Mouse (Mus musculus) brown adipose tissue, adult 24 weeks (tissue): ENCODE data around the gene Gnmt. TPM values are rescaled to one million over a fixed set of nuclear protein-coding genes. Genes with fewer than 3 reads are reported as not detected.
"Not testable (repeated sequence)": the region's sequence is repeated elsewhere in the genome, so short reads cannot be mapped to it uniquely, and the experiment has no call there.

Experiments used
- H3K27ac ChIP-seq: fragments of 200-500 bp; replicated peaks from 2 replicates; pipeline ENCODE4 v1.5.1; 2012; ENCODE audit warnings: low read depth, mild to moderate bottlenecking, low read length
- H3K4me1 ChIP-seq: fragments of 200-500 bp; 2 replicates; pipeline ENCODE4 v1.6.1; 2012; ENCODE audit warnings: low read length, mixed read lengths; ENCODE audit not compliant: control insufficient read depth, insufficient read depth, insufficient read length
- H3K4me3 ChIP-seq: fragments of 200-500 bp; 2 replicates; pipeline ENCODE4 v1.5.1; 2012; ENCODE audit warnings: low read depth, mild to moderate bottlenecking, low read length, moderate library complexity; ENCODE audit not compliant: insufficient read depth
- polyA plus RNA-seq: library from polyadenylated mRNA; stranded (reverse); fragments of >200 nt; gene quantifications from 2 replicates; pipeline ENCODE4 v1.2.4, GENCODE M21; 2012; ENCODE audit not compliant: missing spikeins, insufficient read depth, insufficient read length

Gene Gnmt
- 4.0 TPM in 1 of 2 replicates, not detected in the other for polyA plus RNA-seq

GRCm38 (mm10) chr17:46728904-46729318 is at the start of gene Gnmt:
TSS of gene Gnmt (minus strand) at chr17:46729168.
- no peak within 1 kb of the TSS for H3K4me3 ChIP-seq
- H3K4me1 ChIP-seq, result no peaks in the 10 kb centered on the region; the same call in 1 of the 2 replicates
- no peak within 1 kb of the TSS for H3K27ac ChIP-seq

GRCm38 (mm10) chr17:46776087-46776486 is 47.1 kb upstream of the Gnmt start:
- Histone ChIP-seq H3K4me1 (peaks cover 4% of the 10 kb centered on the region; the same call in 1 of the 2 replicates), H3K4me3 (no peak overlapping the region), H3K27ac (no peak overlapping the region)

- Histone ChIP-seq H3K4me3 (no peak overlapping the region), H3K4me1 (peaks cover 4% of the 10 kb centered on the region; the same call in 1 of the 2 replicates), H3K27ac (no peak overlapping the region)
Measured at GRCm38 (mm10) chr17:46775070-46775469, 46.1 kb upstream of the Gnmt start.

DNA sequence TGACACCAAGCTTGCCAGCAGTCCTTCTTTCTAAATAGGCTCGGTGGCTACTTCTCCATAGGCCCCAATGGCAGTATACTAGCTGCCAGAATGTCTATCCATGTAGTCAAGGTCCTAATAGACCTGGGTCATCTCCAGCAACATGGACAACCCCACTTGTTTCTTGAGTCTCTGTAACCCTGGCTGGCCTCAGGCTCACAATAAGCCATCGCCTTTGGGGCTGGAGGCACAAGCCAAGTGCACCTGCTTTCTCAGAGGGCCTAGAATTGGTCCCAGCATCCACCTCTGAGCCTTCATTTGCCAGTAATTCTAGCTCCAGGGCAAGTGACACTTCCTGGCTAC is 45.1 kb upstream of the Gnmt start:
- H3K4me3 ChIP-seq, result no peak overlapping the region
- H3K4me1 ChIP-seq, result peaks cover 4% of the 10 kb centered on the region; the same call in 1 of the 2 replicates
- H3K27ac ChIP-seq, result no peak overlapping the region

DNA sequence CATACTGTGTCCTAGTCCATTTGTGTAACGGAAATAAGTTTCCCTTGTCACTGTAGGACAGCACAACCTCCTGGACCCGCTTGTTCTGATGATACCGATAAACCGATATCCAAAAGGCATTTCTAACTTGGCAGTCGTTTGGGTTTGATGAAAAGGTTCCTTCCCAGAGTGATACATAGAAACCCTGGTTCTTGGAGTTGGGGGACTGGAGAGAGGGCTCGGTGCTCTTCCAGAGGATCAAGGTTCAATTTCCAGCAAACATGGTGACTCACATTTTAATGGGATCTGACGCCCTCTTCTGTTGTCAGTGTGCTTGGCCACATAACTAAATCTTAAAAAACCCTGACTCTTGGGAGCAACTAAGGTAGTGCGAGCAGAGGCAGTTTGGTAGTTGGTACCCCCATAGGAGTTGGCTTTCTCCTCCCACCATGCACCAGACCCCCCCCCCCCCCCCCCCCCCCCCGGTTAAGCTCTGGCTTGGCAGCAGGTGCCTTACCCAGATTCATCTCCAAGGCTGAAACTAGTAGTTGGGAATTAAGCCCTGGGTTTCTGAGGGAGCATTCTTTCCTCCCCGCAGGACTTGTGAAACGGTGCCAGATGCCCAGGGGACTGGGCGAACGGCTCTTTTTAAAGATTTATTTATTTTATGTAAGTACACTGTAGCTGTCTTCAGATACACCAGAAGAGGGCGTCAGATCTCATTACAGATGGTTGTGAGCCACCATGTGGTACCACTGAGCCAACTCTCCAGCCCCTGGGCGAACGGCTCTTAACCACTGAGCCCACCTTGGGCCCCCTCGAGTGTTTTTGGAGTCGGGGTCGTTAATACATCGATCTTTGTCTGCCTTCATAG is 44.5 kb upstream of the Gnmt start:
- peaks cover 4% of the 10 kb centered on the region; the same call in 1 of the 2 replicates for H3K4me1 ChIP-seq
- H3K27ac ChIP-seq, result peak overlapping the region; percentile 55
- H3K4me3 ChIP-seq, result peak overlapping the region; percentile 82

GRCm38 (mm10) chr17:46772404-46773277 is 43.7 kb upstream of the Gnmt start, which contains the start of gene 2310039H08Rik:
TSS of gene 2310039H08Rik (plus strand) at chr17:46772635.
- Histone ChIP-seq H3K27ac (peak within 1 kb of the TSS; percentile 66), H3K4me3 (peak within 1 kb of the TSS; percentile 82), H3K4me1 (peaks cover 4% of the 10 kb centered on the region; the same call in 1 of the 2 replicates)

- peak overlapping the region; percentile 66 for H3K27ac ChIP-seq
- peak overlapping the region; percentile 68 for H3K4me3 ChIP-seq
- H3K4me1 ChIP-seq, result peaks cover 4% of the 10 kb centered on the region; the same call in 1 of the 2 replicates
Measured at GRCm38 (mm10) chr17:46772038-46772403, 43.1 kb upstream of the Gnmt start.

DNA sequence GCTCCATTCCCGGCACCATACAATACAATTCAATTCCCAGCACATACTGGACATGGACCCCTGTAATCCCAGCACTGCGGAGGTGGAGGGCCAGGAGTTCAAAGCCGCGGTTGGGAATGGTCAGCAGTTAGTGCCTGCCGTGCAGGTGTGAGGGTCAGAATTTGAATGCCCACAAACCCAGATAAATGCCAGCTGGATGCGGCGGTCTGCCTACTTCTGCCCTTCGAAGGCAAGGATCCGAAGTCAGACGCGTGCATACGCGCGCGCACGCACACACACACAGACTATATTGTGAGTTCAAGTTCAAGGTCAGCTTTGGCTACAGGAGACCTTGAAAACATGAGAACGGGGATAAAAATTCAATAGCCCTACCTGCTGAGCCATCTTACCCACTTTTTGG is 42.6 kb upstream of the Gnmt start:
- H3K4me3 ChIP-seq, result peak overlapping the region; percentile 68
- H3K27ac ChIP-seq, result no peak overlapping the region
- H3K4me1 ChIP-seq, result peaks cover 4% of the 10 kb centered on the region; the same call in 1 of the 2 replicates

GRCm38 (mm10) chr17:46771025-46771424 is 42.1 kb upstream of the Gnmt start:
- Histone ChIP-seq H3K4me3 (no peak overlapping the region), H3K27ac (no peak overlapping the region), H3K4me1 (peaks cover 4% of the 10 kb centered on the region; the same call in 1 of the 2 replicates)

- H3K27ac ChIP-seq, result no peak overlapping the region
- H3K4me3 ChIP-seq, result no peak overlapping the region
- H3K4me1 ChIP-seq, result peaks cover 4% of the 10 kb centered on the region; the same call in 1 of the 2 replicates
Measured at GRCm38 (mm10) chr17:46770546-46770945, 41.6 kb upstream of the Gnmt start.

DNA sequence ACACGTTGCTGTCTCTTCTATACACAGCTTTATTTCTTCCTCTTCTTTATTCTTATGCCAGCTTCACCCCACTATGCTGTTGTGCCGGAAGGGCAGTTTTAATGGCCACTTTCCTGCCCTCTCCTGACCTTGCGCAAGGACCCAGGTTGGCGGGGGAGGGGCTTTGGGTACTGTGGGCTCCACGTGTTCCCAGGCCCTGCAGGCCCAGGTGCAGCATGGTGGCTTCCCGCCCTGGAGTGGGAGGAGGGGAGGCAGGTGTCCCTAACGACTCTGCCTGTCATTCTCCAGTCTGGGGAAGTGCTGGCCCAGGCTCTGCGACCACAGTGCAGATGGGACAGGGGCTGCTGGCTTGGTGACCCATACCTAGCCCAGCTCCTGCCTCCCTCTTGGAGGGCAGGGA is 38.9 kb upstream of the Gnmt start:
- H3K4me1 ChIP-seq, result peaks cover 4% of the 10 kb centered on the region; the same call in 1 of the 2 replicates
- no peak overlapping the region for H3K4me3 ChIP-seq
- H3K27ac ChIP-seq, result no peak overlapping the region

DNA sequence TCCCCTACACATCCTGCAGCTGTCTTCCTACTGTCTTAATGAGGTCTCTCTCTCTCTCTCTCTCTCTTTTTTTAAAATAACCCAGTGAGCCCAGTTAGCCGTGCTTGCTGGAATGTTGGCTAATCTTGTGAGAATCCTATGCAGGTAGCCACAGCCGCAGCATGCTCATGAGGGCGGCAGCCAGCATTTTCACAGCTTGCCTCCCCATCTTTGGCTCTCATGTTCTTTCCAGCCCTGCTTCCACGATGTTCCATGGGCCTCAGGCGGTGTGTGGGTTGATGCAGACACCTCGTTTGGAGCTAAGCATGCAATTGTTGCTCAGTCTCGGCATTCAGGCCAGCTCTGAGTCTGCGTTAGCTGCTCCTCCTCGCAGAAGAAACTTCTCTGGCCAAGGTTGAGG is 35.9 kb upstream of the Gnmt start:
- H3K4me1 ChIP-seq, H3K27ac ChIP-seq, H3K4me3 ChIP-seq: not testable (repeated sequence)

GRCm38 (mm10) chr17:46763544-46763943 is 34.6 kb upstream of the Gnmt start, which contains the start of gene Ptcra:
TSS of gene Ptcra (minus strand) at chr17:46763712.
- Histone ChIP-seq H3K27ac (no peak within 1 kb of the TSS), H3K4me1 (no peaks in the 10 kb centered on the region), H3K4me3 (no peak within 1 kb of the TSS)

DNA sequence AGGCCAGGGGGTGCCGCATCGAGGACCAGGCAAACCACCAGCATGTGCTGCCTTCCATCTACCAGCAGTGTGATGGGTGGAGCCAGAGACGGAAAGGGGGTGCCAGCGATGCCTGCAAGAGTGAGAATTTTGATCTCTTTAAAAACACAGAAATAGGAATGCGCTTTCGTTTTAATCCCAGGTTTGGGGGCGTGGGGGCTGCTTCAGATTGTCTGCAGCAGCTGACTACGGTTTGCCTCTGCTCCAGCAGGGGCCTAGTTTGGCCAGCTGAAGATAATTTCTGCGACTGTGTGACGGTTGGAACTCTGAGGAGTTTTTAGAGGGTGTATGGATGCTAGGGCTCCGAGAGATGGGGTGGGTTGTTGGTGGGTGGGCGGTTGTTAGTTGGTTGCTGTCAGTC is 29.8 kb upstream of the Gnmt start:
- H3K4me3 ChIP-seq, result no peak overlapping the region
- no peaks in the 10 kb centered on the region for H3K4me1 ChIP-seq
- H3K27ac ChIP-seq, result no peak overlapping the region
